Mouse (Mus musculus) bone marrow, adult 2 months (tissue): Measurements from ENCODE around the gene Shc4. TPM values are rescaled to one million over a fixed set of nuclear protein-coding genes. Genes with fewer than 3 reads are reported as not detected.
A peak's percentile ranks its signal among the peaks of the same experiment; 100 is the strongest.

Experiments
- H3K27ac ChIP-seq: fragments of 200-500 bp; 2 replicates; pipeline ENCODE4 v1.5.1; 2012; ENCODE audit warnings: low read depth, mild to moderate bottlenecking, control low read depth, inconsistent platforms, low read length; ENCODE audit not compliant: control insufficient read depth, poor library complexity, insufficient read depth
- H3K4me1 ChIP-seq: fragments of 200-500 bp; 2 replicates; pipeline ENCODE4 v1.6.1; 2011; ENCODE audit warnings: low read length; ENCODE audit not compliant: control insufficient read depth, insufficient read depth
- H3K4me3 ChIP-seq: fragments of 200-500 bp; replicated peaks from 2 replicates; pipeline ENCODE3; 2011; ENCODE audit warnings: mild to moderate bottlenecking, low read depth, low read length, control low read depth; ENCODE audit not compliant: control insufficient read depth
- CTCF ChIP-seq: fragments of 200-500 bp; IDR thresholded peaks from 2 replicates; pipeline ENCODE4 v1.5.1; 2011; ENCODE audit warnings: low read length, control low read depth; ENCODE audit not compliant: control insufficient read depth, insufficient read depth
- POLR2A ChIP-seq: fragments of 200-500 bp; IDR thresholded peaks from 2 replicates; pipeline ENCODE4 v1.6.1; 2011; ENCODE audit warnings: low read depth, mild to moderate bottlenecking, control low read depth, low read length, borderline replicate concordance; ENCODE audit not compliant: control insufficient read depth
- WGBS: fragments of 180-500 bp; shearing (Covaris S2); methylation state at CpG from one replicate; pipeline ENCODE4 v1.1.7; 2018; 5-methylcytosine and 5-hydroxymethylcytosine counted together
- polyA plus RNA-seq: library from polyadenylated mRNA; stranded (reverse); fragments of >200 nt; gene quantifications from 2 replicates; pipeline ENCODE4 v1.2.4, GENCODE M21; 2011; ENCODE audit warnings: low replicate concordance; ENCODE audit not compliant: missing spikeins, insufficient read depth, insufficient read length

The Shc4 gene
- polyA plus RNA-seq, 1 experiment = not detected

DNA sequence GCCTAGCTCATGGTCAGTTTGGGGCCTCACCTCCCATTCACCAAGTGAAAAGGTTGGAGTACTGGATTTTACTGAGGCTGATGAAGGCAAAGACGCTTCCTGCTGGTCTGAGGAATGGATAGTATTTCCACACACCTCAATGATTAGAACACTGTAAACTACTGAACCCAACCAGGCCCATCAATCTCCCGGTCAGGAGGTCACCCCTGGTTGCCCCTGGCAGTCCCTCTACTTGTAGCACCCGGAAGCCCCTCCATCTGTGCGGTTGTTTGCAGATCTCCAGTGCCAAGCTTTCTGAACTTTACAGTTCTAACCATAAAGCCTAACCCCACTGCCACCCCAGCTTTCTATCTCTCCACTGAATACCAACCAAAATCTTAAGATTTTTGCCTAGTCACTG lies 62.8 kb downstream of the Shc4 start:
- Histone ChIP-seq H3K27ac (no peak overlapping the region), H3K4me1 (peaks cover 1% of the 10 kb centered on the region; the same call in 1 of the 2 replicates), H3K4me3 (no peak overlapping the region)
- no peak for TF ChIP-seq POLR2A
- WGBS = 72% methylated on average over 4 of the region's 4 CpGs

DNA sequence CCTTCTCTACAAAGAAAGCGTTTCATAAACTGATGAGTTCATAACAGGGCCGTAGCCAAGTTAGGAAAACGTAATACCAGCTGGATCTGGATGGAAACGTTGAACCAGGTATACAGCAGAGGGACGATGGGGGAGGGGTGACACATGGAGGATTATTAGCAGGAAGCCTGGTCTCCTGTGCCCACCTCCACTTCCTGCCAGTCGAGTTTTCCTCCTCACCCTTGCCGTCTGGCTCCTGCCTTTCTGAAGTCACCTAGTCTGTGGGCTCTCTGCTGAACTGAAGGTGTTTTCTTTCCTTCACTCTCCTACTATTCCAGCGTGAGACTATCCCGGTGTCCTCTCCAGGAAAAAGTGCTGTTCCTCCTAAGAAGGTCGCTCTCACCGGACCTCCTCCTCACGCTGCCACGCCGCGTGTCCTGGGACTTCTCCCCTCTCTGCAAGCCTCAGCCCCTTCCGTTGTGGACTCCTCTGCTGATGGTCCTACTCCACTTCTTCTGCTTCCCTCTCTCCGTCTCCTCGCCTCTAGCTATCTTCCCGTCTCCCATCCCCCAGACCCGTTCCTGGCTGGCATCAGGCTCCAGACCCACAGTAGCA lies 63.3 kb downstream of the Shc4 start:
- TF ChIP-seq CTCF = no peak
- TF ChIP-seq POLR2A = no peak
- H3K27ac ChIP-seq = no peak overlapping the region
- WGBS = 44% methylated on average over 20 of the region's 20 CpGs
- H3K4me3 ChIP-seq = no peak overlapping the region
- peaks cover 1% of the 10 kb centered on the region; the same call in 1 of the 2 replicates for H3K4me1 ChIP-seq

GRCm38 (mm10) chr2:125659823-125660536 lies 64.0 kb downstream of the Shc4 start:
- 12% methylated on average over 10 of the region's 10 CpGs for WGBS
- no peak overlapping the region for H3K4me3 ChIP-seq
- TF ChIP-seq CTCF (peak; percentile 82), POLR2A (no peak)

DNA sequence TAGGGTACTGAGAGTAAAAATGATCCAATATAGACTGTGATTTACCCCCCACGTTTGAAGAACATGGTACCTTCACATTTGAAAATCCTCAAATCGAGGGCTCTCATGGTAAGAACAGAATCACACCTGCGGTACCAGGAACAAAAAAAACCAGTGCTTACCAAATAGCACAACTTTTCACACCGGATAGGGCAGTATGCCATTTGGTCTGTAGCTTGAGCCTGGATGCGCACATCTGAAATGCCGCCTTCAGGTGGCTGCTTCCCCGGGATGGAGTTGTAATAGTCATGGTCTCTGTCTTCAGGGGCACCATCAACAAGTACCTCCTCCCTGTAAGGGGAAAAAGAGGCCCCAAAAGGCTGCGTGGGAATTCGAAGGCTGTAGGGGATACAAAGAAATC lies 68.6 kb downstream of the Shc4 start:
- H3K4me3 ChIP-seq = no peak overlapping the region
- H3K4me1 ChIP-seq = no peaks in the 10 kb centered on the region; the same call in 1 of the 2 replicates
- TF ChIP-seq POLR2A = no peak
- no peak for TF ChIP-seq CTCF
- 84% methylated on average over 9 of the region's 9 CpGs for WGBS
- no peak overlapping the region for H3K27ac ChIP-seq

More at GRCm38 (mm10) chr2:125659823-125660536, 64.0 kb downstream of the Shc4 start:
- Histone ChIP-seq H3K4me1 (peaks cover under 1% of the 10 kb centered on the region; the same call in 1 of the 2 replicates), H3K27ac (no peak overlapping the region)

DNA sequence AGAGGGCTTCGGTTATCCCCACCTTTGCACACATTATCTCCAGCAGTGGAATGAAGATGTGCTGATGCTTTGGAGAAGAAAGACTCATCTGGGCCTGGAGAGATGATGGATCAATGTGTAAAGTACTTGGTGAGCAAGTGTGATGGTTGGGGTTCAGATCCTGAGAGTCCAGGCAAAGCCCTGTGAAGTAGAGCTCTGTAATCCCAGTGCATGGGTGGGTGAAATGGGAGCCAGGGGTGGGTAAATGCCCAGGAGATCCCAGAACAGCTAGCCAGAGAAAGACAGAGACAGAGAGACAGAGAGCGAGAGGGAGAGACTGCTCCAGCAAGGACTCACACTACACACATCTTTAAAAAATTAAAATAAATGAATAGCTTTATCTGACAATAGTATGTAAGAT lies 70.7 kb downstream of the Shc4 start:
- Histone ChIP-seq H3K27ac (no peak overlapping the region), H3K4me1 (no peaks in the 10 kb centered on the region), H3K4me3 (no peak overlapping the region)
- 85% methylated on average over 2 of the region's 2 CpGs for WGBS
- TF ChIP-seq CTCF (no peak), POLR2A (no peak)

GRCm38 (mm10) chr2:125651563-125651962 lies 72.4 kb downstream of the Shc4 start:
- Histone ChIP-seq H3K4me1 (no peaks in the 10 kb centered on the region), H3K4me3 (no peak overlapping the region), H3K27ac (no peak overlapping the region)
- TF ChIP-seq POLR2A (no peak), CTCF (no peak)
- 80% methylated on average over 8 of the region's 8 CpGs for WGBS

GRCm38 (mm10) chr2:125650742-125651352 lies 73.1 kb downstream of the Shc4 start:
- 91% methylated on average over 14 of the region's 14 CpGs for WGBS
- Histone ChIP-seq H3K4me1 (no peaks in the 10 kb centered on the region), H3K4me3 (no peak overlapping the region), H3K27ac (no peak overlapping the region)
- no peak for TF ChIP-seq CTCF

DNA sequence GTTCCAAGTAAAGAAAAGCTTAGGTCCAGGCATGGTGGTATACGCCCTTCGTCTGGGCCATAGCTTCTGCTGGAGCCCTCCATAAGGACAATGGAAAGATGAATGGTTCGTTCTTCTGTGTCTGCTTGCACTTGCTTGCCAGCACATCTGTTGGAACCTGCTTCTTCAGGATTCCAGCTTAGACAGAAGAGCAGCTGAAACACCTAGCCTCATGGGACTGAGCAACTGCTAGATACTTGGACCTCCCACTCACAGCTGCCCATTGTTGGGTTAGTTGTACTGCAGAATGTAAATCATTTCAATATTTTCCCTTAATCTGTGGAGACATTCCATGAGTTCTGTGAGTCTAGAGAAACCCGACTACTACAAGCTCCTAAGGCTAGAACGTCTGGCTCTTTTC lies 73.9 kb downstream of the Shc4 start:
- TF ChIP-seq CTCF = no peak
- TF ChIP-seq POLR2A = no peak
- WGBS = 86% methylated on average over 5 of the region's 5 CpGs
- Histone ChIP-seq H3K4me3 (no peak overlapping the region), H3K27ac (no peak overlapping the region), H3K4me1 (no peaks in the 10 kb centered on the region)

DNA sequence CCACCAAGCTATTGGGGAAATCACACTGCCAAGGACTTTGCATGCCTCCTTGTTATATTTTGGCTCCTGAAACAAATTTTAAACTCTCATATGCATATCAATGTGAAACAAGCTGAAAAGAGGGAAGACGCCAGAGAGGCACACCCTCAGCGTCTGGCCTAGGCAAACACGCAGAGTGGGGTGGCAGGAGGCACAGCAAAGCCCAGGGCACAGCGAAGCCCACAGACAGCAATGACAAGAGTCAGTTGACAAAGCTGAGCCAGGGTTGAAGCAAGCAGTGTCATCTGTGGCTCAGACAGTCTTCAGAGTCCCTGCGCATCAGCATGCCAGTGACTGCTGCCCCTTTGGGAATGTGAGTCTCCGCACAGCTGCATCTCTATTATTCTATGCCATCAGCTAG lies 79.0 kb downstream of the Shc4 start:
- WGBS = 88% methylated on average over 6 of the region's 6 CpGs
- Histone ChIP-seq H3K4me3 (no peak overlapping the region), H3K27ac (no peak overlapping the region), H3K4me1 (no peaks in the 10 kb centered on the region)
- no peak for TF ChIP-seq CTCF
- TF ChIP-seq POLR2A = no peak
